Mouse (Mus musculus) G1E (cell line): ENCODE results near the gene Cavin1. TPM values are rescaled to one million over a fixed set of nuclear protein-coding genes. Genes with fewer than 3 reads are reported as not detected.

ENCODE experiments used
- ATAC-seq: 2 replicates; pipeline ENCODE4 v1.8.0; 2016; ENCODE audit warnings: mild to moderate bottlenecking; ENCODE audit not compliant: insufficient number of reproducible peaks, poor library complexity, low FRiP score, severe bottlenecking; ENCODE audit errors: extremely low read depth
- DNase-seq: peaks from one replicate; pipeline ENCODE4 v3.0.0; 2012; ENCODE audit warnings: low spot score
- H3K27me3 ChIP-seq: 2 replicates; pipeline ENCODE4 v1.6.1; 2012; ENCODE audit warnings: mild to moderate bottlenecking, low read length, inconsistent platforms; ENCODE audit not compliant: insufficient read depth
- H3K36me3 ChIP-seq: replicated peaks from 2 replicates; pipeline ENCODE3; 2012; ENCODE audit warnings: mild to moderate bottlenecking, inconsistent platforms
- H3K4me1 ChIP-seq: 2 replicates; pipeline ENCODE4 v1.6.1; 2012; ENCODE audit warnings: low read depth, low read length, inconsistent platforms, mixed read lengths; ENCODE audit not compliant: insufficient read depth
- H3K4me3 ChIP-seq: 2 replicates; pipeline ENCODE4 v1.5.1; 2012; ENCODE audit warnings: low read depth, mild to moderate bottlenecking, inconsistent platforms, low read length, moderate library complexity, mixed read lengths
- H3K9me3 ChIP-seq: replicated peaks from 2 replicates; pipeline ENCODE4 v1.6.1; 2012; ENCODE audit warnings: inconsistent platforms
- CTCF ChIP-seq: IDR thresholded peaks from 2 replicates; pipeline ENCODE4 v1.5.1; 2012; ENCODE audit warnings: low read depth, low read length, inconsistent platforms, mixed read lengths
- GATA1 ChIP-seq: IDR thresholded peaks from 2 replicates; pipeline ENCODE4 v1.6.1; 2012; ENCODE audit warnings: borderline replicate concordance, low read length, inconsistent platforms, mixed read lengths
- GATA2 ChIP-seq: IDR thresholded peaks from 2 replicates; pipeline ENCODE4 v1.6.1; 2012; ENCODE audit warnings: low read depth, low read length, inconsistent platforms, borderline replicate concordance
- POLR2AphosphoS5 ChIP-seq: IDR thresholded peaks from 2 replicates; pipeline ENCODE4 v1.6.1; 2012; ENCODE audit warnings: low read depth, low read length, inconsistent platforms; ENCODE audit not compliant: insufficient replicate concordance
- TAL1 ChIP-seq: conservative IDR thresholded peaks from 2 replicates; pipeline ENCODE4 v1.6.1; 2012; ENCODE audit warnings: low read depth, low read length, inconsistent platforms, mixed read lengths
- polyA plus RNA-seq: library from polyadenylated mRNA; stranded (reverse); fragments of >175 nt; gene quantifications from 2 replicates; pipeline ENCODE4 v1.2.3, GENCODE M21; 2012
- total RNA-seq, 2 experiments: library from RNA; stranded (forward) in 1 of 2; stranded (reverse) in 1 of 2; fragments of 200-1000 nt in 1 of 2; fragments of >200 nt in 1 of 2; fragmentation: Nextera tagmentation in 1 of 2; gene quantifications; 2 replicates each; pipeline ENCODE4 v1.2.3; 2014 to 2017

Cavin1 gene
- total and polyA plus RNA-seq, 3 experiments, result 3.8 to 37.0 (median 15.0) TPM

GRCm38 (mm10) chr11:100983125-100983777, 12.6 kb upstream of the Cavin1 start:
- TF ChIP-seq CTCF (peak; percentile 73), GATA2 (no peak)
- ATAC-seq (no peak), DNase-seq (peak; percentile 44)
- Histone ChIP-seq H3K4me3 (no peak overlapping the region), H3K9me3 (no peaks in the 10 kb centered on the region), H3K27me3 (peaks cover 20% of the 10 kb centered on the region), H3K36me3 (no peaks in the 10 kb centered on the region), H3K4me1 (peaks cover 17% of the 10 kb centered on the region)

- Histone ChIP-seq H3K9me3 (no peaks in the 10 kb centered on the region), H3K4me1 (peaks cover 17% of the 10 kb centered on the region), H3K36me3 (no peaks in the 10 kb centered on the region), H3K27me3 (peaks cover 20% of the 10 kb centered on the region), H3K4me3 (no peak overlapping the region)
- TF ChIP-seq CTCF (no peak), POLR2AphosphoS5 (no peak), TAL1 (no peak), GATA1 (no peak), GATA2 (no peak)
- ATAC-seq, result no peak
- DNase-seq, result no peak
Observed at GRCm38 (mm10) chr11:100982087-100982486, 11.4 kb upstream of the Cavin1 start.

GRCm38 (mm10) chr11:100981236-100981635, 10.5 kb upstream of the Cavin1 start:
- no peak for TF ChIP-seq CTCF
- TF ChIP-seq TAL1, result no peak
- no peak for TF ChIP-seq GATA2
- no peak for TF ChIP-seq POLR2AphosphoS5
- no peak for TF ChIP-seq GATA1
- H3K27me3 ChIP-seq, result peaks cover 24% of the 10 kb centered on the region
- H3K36me3 ChIP-seq, result no peaks in the 10 kb centered on the region
- DNase-seq (no peak), ATAC-seq (no peak)
- H3K9me3 ChIP-seq, result no peaks in the 10 kb centered on the region
- no peak overlapping the region for H3K4me3 ChIP-seq
- H3K4me1 ChIP-seq, result peaks cover 17% of the 10 kb centered on the region

- no peak for TF ChIP-seq TAL1
- TF ChIP-seq POLR2AphosphoS5, result no peak
- TF ChIP-seq CTCF, result no peak
- TF ChIP-seq GATA1, result no peak
- TF ChIP-seq GATA2, result no peak
- Histone ChIP-seq H3K4me1 (peaks cover 13% of the 10 kb centered on the region), H3K27me3 (peaks cover 27% of the 10 kb centered on the region), H3K4me3 (no peak overlapping the region), H3K9me3 (no peaks in the 10 kb centered on the region), H3K36me3 (no peaks in the 10 kb centered on the region)
- ATAC-seq (no peak), DNase-seq (no peak)
Observed at GRCm38 (mm10) chr11:100980438-100980837, 9.8 kb upstream of the Cavin1 start.

GRCm38 (mm10) chr11:100979887-100980286, 9.2 kb upstream of the Cavin1 start:
- H3K4me3 ChIP-seq, result no peak overlapping the region
- no peaks in the 10 kb centered on the region for H3K9me3 ChIP-seq
- peaks cover 32% of the 10 kb centered on the region for H3K27me3 ChIP-seq
- TF ChIP-seq GATA1 (no peak), CTCF (no peak), TAL1 (no peak), GATA2 (no peak), POLR2AphosphoS5 (no peak)
- H3K4me1 ChIP-seq, result peaks cover 17% of the 10 kb centered on the region
- no peak for DNase-seq
- no peak for ATAC-seq
- H3K36me3 ChIP-seq, result no peaks in the 10 kb centered on the region

GRCm38 (mm10) chr11:100975241-100975640, 4.6 kb upstream of the Cavin1 start:
- TF ChIP-seq POLR2AphosphoS5 (no peak), CTCF (no peak), GATA1 (no peak), GATA2 (no peak)
- H3K27me3 ChIP-seq, result peaks cover 49% of the 10 kb centered on the region
- ATAC-seq (no peak), DNase-seq (no peak)
- no peaks in the 10 kb centered on the region for H3K36me3 ChIP-seq
- H3K4me1 ChIP-seq, result peaks cover 11% of the 10 kb centered on the region
- no peaks in the 10 kb centered on the region for H3K9me3 ChIP-seq
- H3K4me3 ChIP-seq, result no peak overlapping the region
